Mouse (Mus musculus) brain, embryonic 14.5 days (tissue): ENCODE data around the gene Il17rd.

Experiments
- CTCF ChIP-seq: fragments of 200-500 bp; IDR thresholded peaks from 2 replicates; pipeline ENCODE4 v1.5.1; 2012; ENCODE audit warnings: inconsistent platforms, mild to moderate bottlenecking, moderate library complexity, borderline replicate concordance; ENCODE audit not compliant: insufficient read depth, insufficient read length; ENCODE audit errors: extremely low read depth
- POLR2A ChIP-seq: fragments of 200-500 bp; IDR thresholded peaks from 2 replicates; pipeline ENCODE4 v1.6.1; 2012; ENCODE audit warnings: mild to moderate bottlenecking, inconsistent platforms, borderline replicate concordance; ENCODE audit not compliant: poor library complexity, insufficient read depth, insufficient read length, severe bottlenecking; ENCODE audit errors: extremely low read depth

- TF ChIP-seq POLR2A (no peak), CTCF (no peak)
Measured at GRCm38 (mm10) chr14:27058535-27059223, 19.9 kb downstream of the Il17rd start.
